Mouse (Mus musculus): ENCODE measurements around the gene Cs.

The Cs gene

DNA sequence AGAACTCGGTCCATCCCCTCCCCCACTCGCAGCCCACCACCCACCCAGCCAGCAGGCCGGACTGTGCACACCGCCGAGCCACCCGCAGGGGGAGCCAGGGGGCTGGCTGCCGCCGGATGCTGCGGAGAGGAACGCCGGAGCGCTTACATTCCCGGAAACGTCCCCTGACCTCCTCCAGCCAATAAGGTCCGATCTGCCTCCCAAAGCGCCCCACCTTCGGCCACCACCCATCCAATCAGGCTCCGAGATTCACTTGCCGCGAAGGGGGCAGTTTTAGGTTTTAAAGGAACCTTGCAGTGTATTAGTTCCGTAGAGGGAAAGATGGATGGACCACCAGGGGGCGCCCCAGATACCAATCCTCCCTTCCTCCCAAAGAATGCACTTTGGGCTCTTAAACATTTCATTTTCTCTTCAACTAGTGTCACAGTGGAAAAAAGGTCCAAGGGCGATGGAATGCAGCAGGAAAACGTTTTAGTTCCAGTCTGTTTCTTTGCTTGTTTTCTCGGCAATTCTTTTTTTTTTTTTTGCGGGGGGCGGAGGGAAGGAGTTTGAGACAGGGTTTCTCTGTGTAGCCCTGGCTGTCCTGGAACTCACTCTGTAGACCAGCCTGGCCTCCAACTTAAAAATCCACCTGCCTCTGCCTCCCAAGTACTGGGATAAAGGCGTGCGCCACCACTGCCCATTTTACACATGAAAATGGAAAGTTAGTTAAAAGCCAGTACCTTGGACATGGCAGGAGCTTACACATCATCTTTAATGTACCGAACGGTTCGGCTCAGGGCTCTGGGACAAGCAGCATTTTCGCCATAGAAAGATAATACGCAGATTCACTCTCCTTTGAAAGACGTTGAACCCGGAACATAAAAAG lies 72.4 kb downstream of the Cs start:
- peak; percentile 93 for DNase-seq (ENCODE audit: low spot score)

DNA sequence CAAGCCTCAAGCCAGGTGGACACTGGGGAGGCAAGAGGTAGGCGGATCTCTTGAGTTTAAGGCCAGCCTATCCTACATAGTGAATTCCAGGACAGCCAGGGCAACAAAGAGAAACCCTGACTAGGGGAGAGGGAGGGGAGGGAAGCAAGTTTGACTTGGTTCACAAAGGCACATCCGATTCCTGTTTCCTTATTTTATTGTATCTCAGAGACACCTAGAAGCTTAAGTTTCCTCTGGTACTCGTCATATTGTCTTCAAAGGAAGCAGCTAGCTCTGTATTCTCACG lies 73.0 kb downstream of the Cs start:
- DNase-seq (ENCODE audit: low spot score) = no peak

DNA sequence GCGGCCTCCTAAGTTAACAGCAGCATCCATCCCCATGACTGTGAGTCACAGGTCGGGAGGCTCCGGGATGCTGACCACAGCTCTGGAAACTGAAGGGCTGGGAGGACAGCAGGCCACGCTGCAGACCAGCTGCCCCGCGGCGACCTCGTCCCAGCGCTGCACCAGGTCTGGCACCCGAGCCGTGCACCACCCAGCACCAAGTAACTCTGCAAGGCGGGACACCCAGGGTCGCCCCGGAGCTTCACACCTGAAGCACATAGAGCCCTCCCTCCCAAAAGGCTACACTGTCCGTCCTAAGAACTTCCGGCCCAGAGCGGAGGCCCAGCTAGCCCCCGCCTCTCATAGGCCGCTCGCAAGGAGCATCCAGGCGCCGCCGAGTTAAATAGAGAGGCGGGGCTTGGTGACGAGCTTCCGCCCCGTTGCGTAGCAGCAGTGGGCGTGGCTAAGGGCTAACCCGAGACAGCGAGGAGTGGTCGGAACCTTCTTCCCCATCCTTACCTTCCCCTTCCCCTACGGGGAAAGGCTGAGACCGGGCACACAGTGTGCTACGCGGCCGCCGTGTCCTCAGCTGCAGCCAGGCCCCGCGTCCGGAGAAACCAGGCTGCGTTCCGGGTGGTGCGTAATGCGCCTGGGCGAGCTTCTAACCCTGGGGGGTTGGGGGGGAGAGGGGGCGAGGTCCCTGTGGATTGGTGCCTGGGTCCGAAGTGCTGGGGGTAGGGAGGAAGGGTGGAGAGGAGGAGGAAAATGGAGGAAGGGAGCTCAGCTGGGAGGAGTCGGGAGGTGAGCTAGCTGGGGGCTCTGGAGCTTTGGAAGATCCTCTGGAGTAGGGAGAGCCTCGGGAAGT lies 73.9 kb downstream of the Cs start, which contains the start of the genes Nabp2 and Rnf41:
Nabp2 (minus strand) TSS at position 282 of the 844 bp plus-strand sequence.
Rnf41 (plus strand) TSS at position 447 of the 844 bp plus-strand sequence.
- DNase-seq (ENCODE audit: low spot score) = peak; percentile 91

DNA sequence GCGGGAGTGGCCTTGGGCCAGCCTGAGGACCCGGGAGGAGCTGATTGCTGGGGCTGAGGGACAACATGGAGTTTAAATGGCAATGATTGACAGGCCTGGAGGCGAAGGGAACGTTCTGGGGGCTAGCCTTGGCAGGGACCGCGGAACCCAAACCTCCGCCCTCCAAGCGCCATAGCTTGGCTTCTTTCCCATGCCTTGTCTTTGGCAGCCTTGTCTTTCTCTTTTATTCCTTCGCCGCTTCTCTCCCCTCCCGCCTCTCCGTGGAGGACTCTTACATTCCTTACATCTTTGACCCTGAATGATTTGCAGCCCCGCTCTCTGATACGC lies 74.5 kb downstream of the Cs start:
- no peak for DNase-seq (ENCODE audit: low spot score)
